Mouse (Mus musculus): ENCODE measurements at regions not wholly inside any gene's neighbourhood (a gene's known extent, or its start where the extent isn't known, plus 50 kb on each side); places are given as distances from the start of the nearest gene placed in this dataset.

DNA sequence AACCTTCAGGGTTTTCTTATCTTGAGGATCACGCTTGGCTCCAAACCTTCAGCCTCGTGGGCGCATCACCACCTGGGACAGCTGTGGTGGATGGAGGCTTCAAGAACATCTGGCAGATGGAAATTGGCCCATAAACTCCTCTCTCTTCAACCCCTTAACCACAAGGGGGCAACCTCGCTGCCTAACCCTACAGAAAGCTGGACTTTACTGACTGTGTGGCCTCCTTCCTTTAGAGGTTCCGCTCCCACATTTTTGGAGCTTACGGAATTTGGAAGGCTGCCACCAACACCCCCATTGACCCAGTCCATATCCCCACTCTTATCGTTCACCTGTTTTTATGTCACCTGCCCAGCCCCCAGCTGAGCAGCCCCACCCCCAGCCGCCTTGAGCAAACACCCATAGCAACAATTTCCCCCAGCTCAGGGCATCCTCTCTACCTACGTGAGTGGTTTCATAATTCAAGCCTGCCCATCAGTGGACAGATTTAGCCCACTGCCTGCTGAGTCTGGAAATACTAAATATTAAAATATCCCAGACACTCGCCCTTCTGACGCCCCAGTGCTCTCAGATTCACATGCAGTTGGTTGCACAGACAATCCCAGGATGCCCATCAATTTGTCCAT lies 167.0 kb upstream of the Slc22a22 start:
- peak; percentile 73 for DNase-seq (ENCODE audit: low read depth, low spot score)

DNA sequence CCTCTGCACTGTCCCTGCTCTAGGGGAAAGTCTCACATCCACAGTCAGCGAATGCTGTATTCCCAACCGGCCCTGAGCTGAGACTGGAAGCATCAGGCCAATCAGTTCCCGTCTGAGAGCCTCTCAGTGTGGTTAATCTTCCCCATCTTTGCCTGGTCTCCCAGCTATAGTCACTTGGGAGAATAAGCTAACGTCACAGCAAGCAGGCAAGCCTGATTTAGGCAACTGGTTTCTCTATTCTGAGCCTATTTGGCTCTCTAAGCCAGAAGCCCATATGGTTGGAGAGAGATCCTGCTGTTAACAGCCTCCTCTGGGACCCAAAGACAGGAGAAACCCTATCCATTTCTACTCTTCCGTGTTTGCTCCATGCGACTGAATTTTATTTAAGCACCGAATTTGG lies 161.7 kb upstream of the Slc22a22 start:
- no peak for DNase-seq (ENCODE audit: low read depth, low spot score)

DNA sequence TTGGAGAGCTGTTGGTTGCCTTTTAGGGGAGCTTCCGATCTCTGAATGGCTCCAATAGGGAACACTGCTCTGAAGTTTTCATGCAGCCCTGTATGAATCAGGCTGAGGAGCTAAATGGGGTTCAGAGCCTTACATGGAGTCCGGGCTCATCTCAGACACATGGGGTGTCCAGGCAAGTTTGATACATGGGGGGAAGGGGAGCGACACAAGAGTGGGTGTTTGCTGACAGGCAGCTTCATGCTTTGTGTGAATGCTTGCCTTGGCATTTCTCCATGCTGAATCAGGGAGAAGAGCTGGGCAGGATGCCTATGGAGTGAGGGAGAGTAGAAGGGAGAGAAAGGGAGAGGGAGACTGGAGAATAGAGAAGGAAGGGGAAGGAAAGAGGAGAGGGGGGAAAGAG lies 155.6 kb upstream of the Slc22a22 start:
- DNase-seq (ENCODE audit: low read depth, low spot score), result peak; percentile 43

DNA sequence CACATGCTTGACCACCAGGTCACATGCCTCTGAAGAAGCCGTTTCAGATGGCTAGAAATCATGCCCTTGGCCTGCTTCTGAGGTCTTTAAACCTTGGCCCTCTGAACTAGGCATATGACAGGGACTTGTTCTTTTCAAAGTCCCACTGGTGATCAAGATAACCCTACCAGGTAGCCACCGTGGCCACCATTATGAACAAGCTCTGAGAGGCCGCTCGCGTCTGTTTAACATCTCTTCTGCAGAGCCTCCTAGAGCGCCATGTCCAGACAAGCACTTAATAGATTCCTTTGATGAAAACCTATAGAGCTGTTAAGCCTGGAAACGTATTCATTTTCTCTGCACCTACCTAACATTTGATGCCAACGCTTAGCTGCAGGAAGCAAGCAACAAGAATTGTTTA lies 155.1 kb upstream of the Slc22a22 start:
- no peak for DNase-seq (ENCODE audit: low read depth, low spot score)

DNA sequence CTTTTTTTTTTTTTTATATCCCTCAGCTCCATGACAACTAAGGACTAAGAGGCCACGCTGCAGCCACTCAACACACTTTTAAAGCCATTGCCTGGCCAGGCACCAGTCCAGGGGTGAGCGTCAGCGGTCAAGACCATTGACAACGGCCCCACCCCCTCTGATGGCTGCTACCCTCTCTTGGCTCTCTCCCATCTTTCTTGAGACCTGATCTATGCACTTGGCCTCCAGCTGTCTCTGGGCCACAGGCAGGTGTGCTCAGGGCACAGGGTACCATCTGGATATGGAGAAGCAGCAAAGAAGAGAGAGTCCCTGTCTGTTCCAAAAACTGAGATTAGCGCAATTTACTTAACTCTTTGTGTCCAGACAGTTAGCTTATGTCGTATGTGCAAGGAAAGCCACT lies 141.0 kb upstream of the Slc22a22 start:
- DNase-seq (ENCODE audit: low read depth, low spot score), result no peak

DNA sequence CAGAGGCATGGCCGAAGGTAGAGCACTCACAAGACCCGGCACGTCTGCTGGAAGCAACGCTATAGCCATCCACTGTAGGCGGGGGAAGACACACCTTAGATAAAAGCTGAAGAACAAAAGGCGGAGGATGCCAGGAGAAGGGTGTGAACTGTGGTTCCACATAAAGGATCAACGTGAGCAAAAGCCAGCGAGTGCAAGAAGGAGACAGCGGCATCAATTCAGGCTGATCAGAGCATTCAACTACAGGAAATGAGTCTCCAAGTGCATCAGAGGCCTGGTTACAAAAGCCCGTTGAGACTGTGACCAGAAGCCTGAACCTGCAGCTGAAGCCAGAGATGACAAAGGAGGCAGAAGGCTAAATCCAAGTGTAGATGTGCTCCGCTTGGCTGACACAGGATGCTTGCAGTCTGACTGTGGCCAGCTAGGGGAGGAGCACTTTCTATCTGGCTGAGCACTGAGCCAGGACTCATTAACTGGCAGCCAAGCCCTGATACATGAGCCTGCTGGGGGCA lies 139.5 kb upstream of the Slc22a22 start:
- no peak for DNase-seq (ENCODE audit: low read depth, low spot score)

DNA sequence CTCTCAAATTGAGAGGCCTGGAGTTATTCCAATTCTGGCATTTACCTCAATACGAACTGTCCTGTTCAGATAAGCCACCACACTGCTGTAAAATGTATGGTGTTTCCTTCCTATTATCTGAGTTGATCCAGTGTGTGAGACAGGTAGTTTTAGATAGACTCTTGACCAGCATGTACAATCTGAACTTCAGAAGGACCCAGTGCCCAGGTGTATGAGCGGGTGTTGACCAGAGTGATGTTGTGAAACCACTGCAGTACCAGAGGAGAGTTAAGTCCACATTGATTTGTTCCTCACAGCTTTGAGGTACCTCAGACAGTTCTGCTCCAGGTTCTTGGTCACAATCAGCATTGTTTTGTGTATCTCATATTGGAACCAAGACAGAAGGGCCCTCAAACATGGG lies 132.6 kb upstream of the Slc22a22 start:
- DNase-seq (ENCODE audit: low read depth, low spot score), result no peak

DNA sequence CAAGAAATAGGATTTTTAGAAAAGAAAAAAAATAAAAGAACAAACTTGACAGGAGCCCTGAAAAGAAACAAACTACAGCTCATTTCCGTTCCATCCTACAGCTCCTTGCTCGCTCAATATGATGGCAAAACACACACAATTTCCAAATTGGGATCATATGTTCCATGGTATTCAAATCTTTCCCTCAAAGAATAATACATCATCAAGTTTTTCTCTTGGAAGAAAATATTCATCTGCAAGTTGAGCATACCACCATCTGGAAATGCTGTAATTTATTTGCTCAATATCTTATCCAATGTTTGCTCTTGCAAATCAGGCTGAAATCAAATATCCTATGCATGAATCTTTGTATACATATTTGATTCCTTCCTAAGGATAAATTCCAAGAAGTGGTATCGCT lies 131.1 kb upstream of the Slc22a22 start:
- DNase-seq (ENCODE audit: low read depth, low spot score), result no peak

DNA sequence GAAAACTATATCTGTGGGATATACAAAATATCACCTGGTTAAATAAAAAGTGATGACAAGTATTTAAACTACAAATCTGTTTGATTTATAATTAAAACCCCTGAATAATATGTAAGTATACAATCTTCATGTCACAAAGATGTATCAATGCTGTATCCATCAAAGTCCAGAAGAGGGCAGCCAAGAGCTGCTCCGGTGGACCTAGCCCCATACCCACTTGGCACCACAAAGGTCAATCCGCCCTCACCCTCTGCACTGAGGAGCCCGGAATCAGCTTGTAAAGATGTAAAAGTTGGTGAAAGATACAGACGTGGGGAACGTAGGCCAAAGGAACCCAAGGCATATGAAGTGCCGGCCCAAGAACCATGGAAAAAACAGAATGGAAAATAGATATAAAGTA lies 123.1 kb upstream of the Slc22a22 start:
- peak; percentile 60 for DNase-seq (ENCODE audit: low read depth, low spot score)

DNA sequence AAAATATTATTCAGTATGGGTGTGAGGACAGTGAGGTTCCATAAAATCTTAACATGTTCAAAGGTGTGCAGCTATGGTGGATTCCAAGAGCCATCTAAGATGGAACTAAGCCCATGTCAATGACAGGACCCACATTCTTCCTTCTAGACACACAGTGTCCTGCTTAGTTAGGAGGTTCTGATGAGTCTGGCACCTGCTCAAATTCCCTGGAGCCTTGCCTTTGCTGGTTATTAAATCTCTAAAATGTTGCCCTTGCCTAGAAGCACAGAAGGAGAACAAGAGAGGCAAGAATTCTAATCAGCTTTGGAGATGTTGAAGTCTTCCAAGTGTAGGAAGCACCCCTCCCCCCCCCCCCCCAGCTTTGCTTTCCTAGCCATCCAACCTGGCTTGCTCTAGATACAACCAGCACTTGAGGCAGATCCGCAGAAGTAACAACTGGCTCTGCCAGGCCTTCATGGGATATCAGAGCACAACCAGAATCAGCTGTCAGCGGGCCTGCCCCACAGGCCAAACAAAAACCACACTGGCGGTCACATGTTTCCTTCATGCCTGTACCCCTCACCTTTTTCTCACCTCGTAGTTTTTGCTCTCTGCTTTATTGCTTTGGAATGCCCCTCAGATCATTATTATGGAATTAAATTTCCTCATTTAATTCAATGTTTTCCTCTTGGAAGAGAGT lies 116.0 kb upstream of the Slc22a22 start:
- no peak for DNase-seq (ENCODE audit: low read depth, low spot score)

DNA sequence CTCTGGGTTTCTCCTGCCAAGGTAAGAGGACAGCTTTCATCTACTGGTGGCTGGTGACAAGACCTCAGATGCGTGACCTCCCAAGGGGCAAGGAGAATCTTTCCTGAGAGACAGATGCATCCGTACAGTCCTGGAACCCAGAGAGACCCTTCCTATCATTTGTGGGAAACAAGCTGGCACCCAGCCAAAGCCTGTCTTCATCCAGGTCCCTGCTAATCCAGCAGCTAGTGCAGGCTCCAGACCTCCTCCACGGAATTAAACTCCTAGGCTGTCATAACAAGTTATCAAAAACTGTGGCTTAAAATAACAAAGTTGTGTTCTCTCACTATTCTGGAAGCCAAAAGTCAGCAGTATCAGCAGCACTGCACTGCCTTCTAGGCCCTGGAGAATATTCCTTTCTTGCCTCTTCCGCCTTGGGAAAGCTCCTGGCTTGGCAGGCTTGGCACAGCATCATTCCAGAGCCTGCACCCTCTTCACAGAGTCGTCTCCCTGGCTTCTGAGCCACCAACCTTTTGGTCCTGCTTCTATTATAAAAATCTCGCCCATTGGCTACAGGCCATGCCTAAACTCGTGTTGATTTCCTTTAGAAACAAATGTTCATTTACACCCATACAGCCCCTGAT lies 113.3 kb upstream of the Slc22a22 start:
- DNase-seq (ENCODE audit: low read depth, low spot score), result no peak

DNA sequence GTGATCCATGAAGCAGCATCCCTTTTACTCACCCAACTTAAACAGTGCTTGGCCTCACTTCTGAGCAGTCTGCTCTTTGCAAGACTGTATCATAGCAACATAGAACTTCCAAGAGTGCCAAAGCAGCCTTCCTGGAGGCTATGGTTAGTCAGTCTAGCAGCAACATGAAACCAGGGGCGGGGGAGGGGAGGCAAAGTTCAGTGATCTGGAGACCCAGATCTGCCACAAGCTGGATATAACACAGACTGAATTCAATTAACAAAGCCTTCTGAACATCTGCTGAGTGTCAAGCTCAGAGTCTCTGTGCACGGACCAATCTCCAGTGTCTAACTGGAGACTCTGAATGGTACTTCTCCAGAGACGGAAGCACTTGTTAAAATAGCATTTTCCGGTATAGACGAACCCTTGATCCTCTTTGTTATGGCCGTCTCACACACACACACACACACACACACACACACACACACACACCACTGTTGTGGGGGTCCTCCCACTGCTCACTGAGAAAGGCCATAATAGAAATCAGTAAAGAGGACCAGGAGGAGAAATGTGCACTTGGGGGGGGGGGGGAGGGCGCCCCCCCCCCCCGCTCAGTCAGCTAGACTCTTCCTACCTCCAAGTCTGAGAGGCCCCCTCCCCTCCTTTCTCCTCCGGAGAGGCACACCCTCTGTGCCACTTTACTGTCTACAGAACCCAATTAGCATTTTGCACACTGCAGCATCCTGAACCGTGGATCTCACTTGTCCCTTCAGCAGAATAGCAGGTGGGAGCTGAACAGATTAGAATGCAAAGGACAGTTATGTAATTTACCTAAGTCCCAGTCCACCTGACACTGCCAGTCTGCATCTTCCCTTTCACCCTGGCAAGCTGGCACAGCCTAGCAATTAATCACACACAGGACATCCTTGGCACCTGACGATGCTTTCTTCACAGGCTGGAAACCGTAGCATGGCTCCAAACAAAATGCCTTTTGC lies 112.3 kb upstream of the Slc22a22 start:
- DNase-seq (ENCODE audit: low read depth, low spot score), result peak; percentile 81

DNA sequence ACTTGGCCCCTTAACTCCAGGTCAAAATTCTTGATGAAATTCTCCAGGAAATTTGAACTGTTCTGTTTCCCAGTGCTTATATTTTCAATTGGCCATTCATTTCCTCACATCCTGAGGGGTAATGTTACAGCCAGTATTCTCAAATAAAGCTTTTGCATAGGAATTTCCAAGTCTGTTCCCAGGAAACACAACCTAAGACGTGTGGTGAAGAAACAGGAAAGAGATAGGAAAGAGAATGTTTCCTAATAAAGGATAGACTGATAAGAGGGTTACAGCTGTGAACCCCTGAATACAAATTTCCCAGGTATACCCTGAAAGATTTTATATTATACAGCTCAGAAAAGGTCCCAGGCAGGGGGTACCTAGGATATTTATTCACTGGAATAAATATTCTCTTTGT lies 108.0 kb upstream of the Slc22a22 start:
- DNase-seq (ENCODE audit: low read depth, low spot score), result no peak

DNA sequence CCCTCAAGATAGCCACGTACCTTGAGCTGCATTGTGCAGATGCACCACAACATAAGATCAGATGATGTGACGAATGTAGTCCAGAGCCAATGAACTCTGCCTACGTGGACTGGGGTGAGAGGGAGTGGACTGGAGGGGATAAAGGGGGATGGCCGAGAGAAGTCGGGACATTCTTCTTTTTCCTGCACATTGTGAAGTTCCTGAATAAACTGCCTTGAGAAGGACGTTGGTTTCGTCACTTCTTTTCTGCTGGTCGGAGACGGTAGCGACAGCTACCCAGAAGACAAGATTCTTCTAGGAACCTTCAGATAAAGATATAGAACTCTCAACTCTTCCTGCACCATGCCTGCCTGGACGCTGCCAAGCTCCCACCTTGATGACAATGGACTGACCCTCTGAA lies 107.1 kb upstream of the Slc22a22 start:
- no peak for DNase-seq (ENCODE audit: low read depth, low spot score)

DNA sequence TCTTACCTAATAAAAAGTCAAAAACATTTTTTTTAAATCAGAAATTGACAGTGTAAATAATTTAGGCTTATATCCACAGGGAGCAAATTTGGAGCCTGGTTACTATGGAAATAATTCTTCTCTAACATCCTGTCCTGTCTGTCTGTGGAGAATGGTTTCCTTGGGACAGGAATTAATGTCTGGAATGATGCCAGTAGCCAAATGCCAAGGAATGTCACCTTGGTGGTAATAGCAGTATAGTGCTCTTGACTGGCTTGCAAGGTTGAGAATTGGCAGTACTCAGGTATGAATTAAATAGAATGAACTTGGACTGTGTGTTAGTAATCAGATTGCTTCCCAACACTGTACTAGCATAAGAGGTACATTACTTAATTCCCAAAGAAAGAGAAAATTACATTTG lies 103.8 kb upstream of the Slc22a22 start:
- no peak for DNase-seq (ENCODE audit: low read depth, low spot score)

DNA sequence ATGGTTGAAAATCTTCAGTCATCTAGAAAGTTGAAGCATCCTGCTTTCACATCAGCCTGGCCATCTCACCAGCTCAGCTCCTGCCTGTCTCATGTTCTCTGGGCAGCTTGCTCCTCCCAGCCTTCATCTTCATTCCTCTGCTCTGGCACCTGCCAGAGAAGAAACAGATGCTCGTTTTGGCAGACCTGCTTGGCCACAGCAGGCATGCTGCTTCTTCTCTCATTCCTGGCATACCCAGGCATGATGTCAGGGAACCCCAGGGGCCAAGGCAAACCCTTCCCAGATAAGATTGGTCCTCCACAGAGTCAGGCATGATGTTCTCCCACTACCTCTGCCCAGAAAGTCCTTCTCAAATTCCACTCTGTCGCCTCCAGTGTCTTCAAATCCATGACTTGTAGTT lies 101.4 kb upstream of the Slc22a22 start:
- DNase-seq (ENCODE audit: low read depth, low spot score), result no peak

DNA sequence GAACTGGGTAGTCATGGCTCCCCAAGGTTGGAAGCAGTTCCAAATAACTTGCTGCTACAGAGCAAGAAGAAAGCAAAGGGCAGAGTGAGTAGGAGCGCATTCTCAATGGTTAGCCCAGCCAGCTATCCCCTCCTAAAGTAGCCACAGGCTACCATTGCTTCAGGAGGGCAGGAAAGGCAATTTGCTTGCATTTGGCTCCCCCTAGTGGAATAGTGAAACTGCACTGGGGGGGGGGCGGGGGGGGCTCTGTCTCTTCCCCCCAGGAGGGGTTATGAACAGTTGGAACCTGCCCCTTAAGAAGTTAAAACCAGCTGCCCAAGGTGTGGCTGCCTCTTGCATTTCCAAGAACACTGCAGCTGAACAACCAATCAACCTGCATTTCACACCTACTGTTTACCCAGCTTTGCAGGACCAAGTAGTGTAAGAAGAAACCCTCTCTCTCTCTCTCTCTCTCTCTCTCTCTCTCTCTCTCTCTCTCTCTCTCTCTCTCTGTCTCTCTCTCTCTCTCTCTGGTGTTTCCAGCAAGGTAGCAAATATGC lies 96.7 kb upstream of the Slc22a22 start:
- peak; percentile 22 for DNase-seq (ENCODE audit: low read depth, low spot score)

DNA sequence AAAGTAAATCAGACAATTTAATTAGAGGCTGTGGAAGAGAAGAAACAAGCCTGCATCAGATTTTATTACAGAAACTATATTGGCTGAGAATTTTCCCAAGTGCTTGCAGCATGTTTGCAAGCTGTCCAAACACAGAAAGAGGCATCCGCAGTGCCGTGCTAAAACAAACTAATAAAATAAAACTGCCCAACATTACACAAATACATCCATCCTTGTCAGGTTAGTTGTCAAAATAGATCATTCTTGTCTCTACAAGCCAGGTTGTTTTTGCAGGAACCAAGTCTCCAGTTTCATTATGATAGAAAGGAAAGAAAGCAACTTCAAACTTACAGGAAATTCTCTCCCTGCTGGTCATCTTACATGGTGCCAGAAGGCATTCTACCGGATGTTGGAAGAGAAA lies 95.0 kb upstream of the Slc22a22 start:
- DNase-seq (ENCODE audit: low read depth, low spot score), result no peak

DNA sequence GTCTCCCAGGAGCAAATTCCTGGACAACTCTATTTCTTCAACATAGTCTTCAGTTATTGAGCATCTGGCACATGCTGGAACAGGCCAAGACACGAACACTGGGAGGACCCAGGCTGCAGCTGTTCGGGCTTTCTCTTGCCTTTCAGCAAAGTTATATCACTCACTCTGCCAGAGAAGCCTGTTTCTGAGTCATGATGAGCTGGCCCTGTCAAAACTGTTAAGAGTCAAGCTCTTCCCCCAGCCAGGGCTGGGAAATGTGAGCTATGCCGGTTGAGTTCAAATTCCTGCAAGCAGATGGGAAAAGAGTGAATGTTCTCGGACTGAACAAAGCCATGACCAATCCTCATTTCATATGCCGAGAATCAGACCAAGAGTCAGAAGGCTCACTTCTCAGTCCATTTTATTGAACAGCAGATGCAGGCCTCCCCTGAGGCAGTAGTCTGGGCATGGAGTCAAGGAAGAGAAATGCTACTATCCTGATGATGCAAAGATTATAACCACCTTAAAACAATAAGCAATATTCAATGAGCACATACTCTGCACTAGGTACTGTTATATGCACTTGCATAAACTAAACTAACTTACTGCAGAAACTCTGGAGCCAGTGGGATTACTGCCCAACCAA lies 90.7 kb upstream of the Slc22a22 start:
- peak; percentile 96 for DNase-seq (ENCODE audit: low read depth, low spot score)

DNA sequence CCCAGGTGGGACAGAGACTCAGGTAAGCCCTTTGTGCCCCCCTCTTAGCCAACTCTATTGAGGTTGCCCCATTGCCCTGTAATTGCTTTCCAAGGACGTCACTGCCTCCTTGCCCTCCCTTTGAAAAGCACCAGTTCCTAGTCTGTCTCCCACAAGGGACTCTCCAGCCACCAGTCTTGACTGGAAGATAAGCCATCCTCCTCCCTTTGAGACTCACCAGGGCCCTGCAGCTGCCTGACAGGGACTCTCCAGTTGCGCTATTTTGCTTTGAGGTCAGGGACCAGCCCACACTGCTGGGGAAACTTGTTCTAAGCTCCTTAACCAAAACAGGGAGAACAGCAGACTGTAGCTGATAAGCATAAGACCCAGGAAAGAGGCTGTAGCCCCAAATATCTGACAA lies 69.7 kb upstream of the Slc22a22 start:
- DNase-seq (ENCODE audit: low read depth, low spot score), result no peak

DNA sequence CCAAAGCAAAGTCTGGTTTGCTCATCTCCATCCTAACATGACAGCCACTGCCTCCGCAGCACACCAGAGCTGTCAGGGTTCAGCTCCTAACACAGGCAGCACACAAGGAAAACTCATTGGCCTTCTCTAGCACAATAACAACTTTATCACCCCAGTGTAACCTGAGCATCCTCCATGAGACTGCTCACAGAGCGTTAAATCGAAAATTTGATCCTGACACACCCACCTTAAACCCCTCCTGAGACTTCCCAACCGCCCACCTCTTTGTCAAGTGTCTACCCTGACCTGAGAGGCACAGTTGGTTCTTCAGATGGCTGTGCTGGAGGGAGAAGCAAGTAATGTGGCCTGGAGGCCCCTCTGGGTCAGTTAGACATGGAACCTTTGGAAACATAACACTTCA lies 67.7 kb upstream of the Slc22a22 start:
- no peak for DNase-seq (ENCODE audit: low read depth, low spot score)
